Mouse (Mus musculus): ENCODE measurements around the gene Cdc42bpb. TPM values are rescaled to one million over a fixed set of nuclear protein-coding genes. Genes with fewer than 3 reads are reported as not detected.

Gene Cdc42bpb
- total RNA-seq, 2 experiments from 2014 or later: 16.3 to 24.3 TPM

- intact Hi-C loops (cut with DNase I): no loop called here
- Histone ChIP-seq H3K27ac (peak overlapping the region; percentile 56; the same call in 1 of the 2 replicates), H3K4me3 (no peak overlapping the region)
- TF ChIP-seq CTCF (IDR thresholded peaks at IDR 0.05): no peak
- no peak for DNase-seq
These were observed 23.4 kb downstream of the Cdc42bpb start for GRCm38 (mm10) chr12:111354142-111354541.

DNA sequence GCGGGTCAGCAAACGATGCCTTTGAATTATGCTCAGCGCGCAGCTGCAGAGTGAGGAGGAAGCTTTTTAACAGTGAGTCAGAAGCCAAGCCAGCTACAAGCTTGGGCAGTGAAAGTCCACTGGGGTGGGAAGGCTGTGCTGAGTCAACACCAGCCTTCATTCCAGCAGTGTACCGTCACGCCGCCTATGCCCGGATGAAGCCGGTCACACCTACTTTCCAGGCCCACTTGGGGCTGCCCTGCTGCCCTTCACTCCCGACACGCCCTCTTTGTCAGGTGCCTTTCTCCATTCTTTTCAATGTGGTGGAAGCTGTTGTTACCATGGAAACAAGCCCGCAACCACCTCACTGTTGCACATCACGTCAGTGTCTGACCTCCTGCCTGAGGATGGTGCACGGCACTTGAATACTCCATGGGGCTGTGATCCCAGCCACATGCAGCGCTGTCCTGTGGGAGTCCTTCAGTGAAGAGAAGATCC lies 24.0 kb downstream of the Cdc42bpb start:
- intact Hi-C loops (cut with DNase I): no loop called here
- Histone ChIP-seq H3K27ac (peak overlapping the region; percentile 56), H3K4me3 (peak overlapping the region; percentile 30; the same call in 1 of the 2 replicates)
- TF ChIP-seq CTCF (IDR thresholded peaks at IDR 0.05): no peak
- peak; percentile 65 for DNase-seq

DNA sequence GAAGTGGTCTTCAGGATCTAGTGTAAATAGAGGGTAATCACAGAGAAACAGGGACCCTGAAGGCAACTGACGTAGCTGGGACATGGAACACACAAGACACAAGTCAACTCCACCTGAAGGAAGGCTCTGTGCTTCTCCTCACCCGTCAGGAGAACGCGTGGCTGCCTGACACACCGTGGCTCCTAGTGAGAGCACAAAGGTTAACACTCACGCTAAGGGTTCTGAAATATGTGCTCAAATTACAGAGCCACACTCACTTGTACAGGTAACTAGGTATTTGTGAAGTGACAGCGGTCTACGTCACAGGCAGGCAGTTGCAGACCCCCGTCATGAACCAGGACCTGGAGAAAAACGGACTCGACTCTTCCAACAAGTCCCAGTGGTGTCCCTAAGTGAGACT lies 24.5 kb downstream of the Cdc42bpb start:
- intact Hi-C loops (cut with DNase I): no loop called here
- peak overlapping the region; percentile 56 for H3K27ac ChIP-seq
- no peak for DNase-seq
- TF ChIP-seq CTCF (IDR thresholded peaks at IDR 0.05): no peak
- peak overlapping the region; percentile 30 for H3K4me3 ChIP-seq

- H3K4me3 ChIP-seq: peak overlapping the region; percentile 30
- peak overlapping the region; percentile 56 for H3K27ac ChIP-seq
- intact Hi-C loops (cut with DNase I): no loop called here
- peak; percentile 26; the same call in 1 of the 2 replicates for TF ChIP-seq CTCF (IDR thresholded peaks at IDR 0.05)
- no peak for DNase-seq
These were observed 25.0 kb downstream of the Cdc42bpb start for GRCm38 (mm10) chr12:111352520-111352919.

- Histone ChIP-seq H3K27ac (no peak overlapping the region), H3K4me3 (peak overlapping the region; percentile 7; the same call in 1 of the 2 replicates)
- no peak for DNase-seq
- no peak for TF ChIP-seq CTCF (IDR thresholded peaks at IDR 0.05)
- intact Hi-C loops (cut with DNase I): no loop called here
These were observed 27.8 kb downstream of the Cdc42bpb start for GRCm38 (mm10) chr12:111349540-111350231.

GRCm38 (mm10) chr12:111343956-111344355 lies 33.6 kb downstream of the Cdc42bpb start:
- Histone ChIP-seq H3K4me3 (no peak overlapping the region), H3K27ac (no peak overlapping the region)
- peak; percentile 28; the same call in 1 of the 2 replicates for TF ChIP-seq CTCF (IDR thresholded peaks at IDR 0.05)
- no peak for DNase-seq
- intact Hi-C loops (cut with DNase I): no loop called here

DNA sequence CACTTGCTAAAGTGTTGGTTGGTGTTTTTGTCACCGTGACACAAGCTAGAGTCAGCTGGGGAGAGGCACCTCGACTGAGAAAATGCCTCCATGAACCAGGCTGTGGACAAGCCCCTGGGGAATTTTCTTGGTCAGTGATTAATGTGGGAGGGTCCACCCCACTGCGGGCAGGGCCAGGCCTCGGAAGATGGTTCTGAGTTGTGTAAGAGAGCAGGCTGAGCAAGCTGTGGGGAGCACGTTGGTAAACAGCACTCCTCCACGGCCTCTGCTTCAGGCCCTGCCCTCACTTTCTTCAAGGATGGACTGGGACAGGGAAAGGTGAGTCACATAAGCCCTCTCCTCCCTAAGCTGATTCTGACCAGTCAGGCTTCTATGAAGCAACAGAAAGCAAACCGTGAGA lies 36.8 kb downstream of the Cdc42bpb start:
- H3K4me3 ChIP-seq: no peak overlapping the region
- TF ChIP-seq CTCF (IDR thresholded peaks at IDR 0.05): no peak
- intact Hi-C loops (cut with DNase I): no loop called here
- no peak for DNase-seq
- H3K27ac ChIP-seq: no peak overlapping the region

DNA sequence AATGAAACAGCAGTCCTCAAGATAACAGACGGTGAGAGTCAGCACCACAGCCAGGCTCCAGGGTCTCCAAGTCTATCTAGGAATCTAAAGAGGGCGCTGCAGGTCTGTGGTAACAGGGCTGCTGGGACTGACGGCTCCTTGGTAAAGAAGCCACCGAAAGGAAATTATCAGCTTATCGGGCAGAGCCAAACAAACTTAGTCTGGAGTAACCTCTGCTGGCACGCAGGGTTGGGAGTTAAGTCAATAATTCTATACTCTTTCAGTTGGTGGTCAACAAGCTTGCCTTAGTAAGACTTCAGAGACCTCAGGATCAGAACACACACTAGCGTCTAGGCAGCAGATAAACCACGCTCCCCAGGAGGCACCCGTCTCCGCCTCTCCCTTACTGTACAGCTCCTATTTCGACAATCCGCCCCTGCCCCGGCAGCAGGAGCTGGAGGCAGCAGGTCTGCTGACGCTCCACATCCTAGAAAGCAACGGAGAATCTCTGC lies 39.6 kb downstream of the Cdc42bpb start:
- peak; percentile 20; the same call in 1 of the 2 replicates for TF ChIP-seq CTCF (IDR thresholded peaks at IDR 0.05)
- H3K27ac ChIP-seq: no peak overlapping the region
- DNase-seq: no peak
- no peak overlapping the region for H3K4me3 ChIP-seq
- intact Hi-C loops (cut with DNase I): no loop called here

GRCm38 (mm10) chr12:111333020-111333605 lies 44.4 kb downstream of the Cdc42bpb start:
- Histone ChIP-seq H3K27ac (peak overlapping the region; percentile 43; the same call in 1 of the 2 replicates), H3K4me3 (no peak overlapping the region)
- TF ChIP-seq CTCF (IDR thresholded peaks at IDR 0.05): no peak
- DNase-seq: peak; percentile 48
- intact Hi-C loops (cut with DNase I): no loop called here

- TF ChIP-seq CTCF (IDR thresholded peaks at IDR 0.05): no peak
- intact Hi-C loops (cut with DNase I): no loop called here
- Histone ChIP-seq H3K4me3 (no peak overlapping the region), H3K27ac (no peak overlapping the region)
- DNase-seq: no peak
These were observed 45.1 kb downstream of the Cdc42bpb start for GRCm38 (mm10) chr12:111332443-111332842.

GRCm38 (mm10) chr12:111331573-111331972 lies 45.9 kb downstream of the Cdc42bpb start:
- intact Hi-C loops (cut with DNase I): no loop called here

GRCm38 (mm10) chr12:111329281-111329680 lies 48.2 kb downstream of the Cdc42bpb start:
- TF ChIP-seq CTCF (IDR thresholded peaks at IDR 0.05): no peak
- no peak overlapping the region for H3K27ac ChIP-seq

More at GRCm38 (mm10) chr12:111331573-111331972, 45.9 kb downstream of the Cdc42bpb start:
- TF ChIP-seq CTCF (IDR thresholded peaks at IDR 0.05): no peak
- H3K4me3 ChIP-seq: no peak overlapping the region
- DNase-seq: no peak
- H3K27ac ChIP-seq: no peak overlapping the region

DNA sequence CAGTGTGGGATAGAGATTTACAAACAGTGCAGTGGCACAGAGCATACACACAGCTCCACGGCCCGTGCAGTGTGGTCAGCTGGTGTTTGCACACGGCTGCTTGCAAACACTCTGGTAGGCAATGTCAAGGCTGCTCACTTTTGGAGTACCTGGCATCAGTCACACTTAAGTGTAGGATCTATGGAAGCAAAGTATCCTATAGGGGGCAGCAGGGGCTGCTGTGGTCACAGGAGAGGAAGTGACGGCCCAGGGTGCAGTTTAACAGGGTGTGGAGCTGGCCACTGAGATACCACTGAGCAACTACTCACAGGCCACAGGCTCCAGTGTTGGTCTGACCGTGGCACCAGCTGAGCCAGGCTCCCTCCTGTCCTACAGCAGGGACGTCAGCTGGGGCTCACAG lies 49.2 kb downstream of the Cdc42bpb start:
- no peak overlapping the region for H3K4me3 ChIP-seq
- peak; percentile 11; the same call in 1 of the 2 replicates for TF ChIP-seq CTCF (IDR thresholded peaks at IDR 0.05)
- no peak for DNase-seq
- H3K27ac ChIP-seq: no peak overlapping the region
- intact Hi-C loops (cut with DNase I): no loop called here

More at GRCm38 (mm10) chr12:111329281-111329680, 48.2 kb downstream of the Cdc42bpb start:
- intact Hi-C loops (cut with DNase I): no loop called here
- no peak overlapping the region for H3K4me3 ChIP-seq
- DNase-seq: no peak
